Comparison of ENCODE assay signal across 22 mouse cellular contexts in genomic region chr17:31379086-31379485, GRCm38 (mm10). TPM values are rescaled to one million over a fixed set of nuclear protein-coding genes. Genes with fewer than 3 reads are reported as not detected.
DNase-seq lines count a peak whose midpoint lies in the region; ATAC-seq and TF ChIP-seq lines count a peak whose summit lies in the region.
"Had no signal": no experiment of that assay in that cellular context is flagged by ENCODE, and none has a peak within 500 bp of the region (broad histone marks: within the 10 kb centered on the region; RNA-seq: fewer than 3 reads in every experiment).

No protein-coding gene starts in this region.

- no peak overlapping the region for H3K4me3 ChIP-seq in intestine, postnatal 0 days (ENCODE audit: low read depth, low read length)
- H3K4me3 ChIP-seq in intestine, embryonic 15.5 days (replicated peaks): no peak overlapping the region
- no peak overlapping the region for H3K4me3 ChIP-seq in midbrain, postnatal 0 days (ENCODE audit: low read depth, low read length)
- H3K4me3 ChIP-seq in midbrain, embryonic 10.5 days: no peak overlapping the region
- H3K4me3 ChIP-seq in stomach, postnatal 0 days (ENCODE audit: low read depth, low read length): no peak overlapping the region
- H3K4me3 ChIP-seq: embryonic facial prominence, embryonic 12.5 days; forebrain, embryonic 12.5 days; hindbrain, embryonic 13.5 days; limb, embryonic 15.5 days; lung, embryonic 15.5 days; neural tube, embryonic 15.5 days had no signal

- no peak overlapping the region for H3K27ac ChIP-seq in intestine, postnatal 0 days (ENCODE audit: low read depth, low read length)
- no peak overlapping the region for H3K27ac ChIP-seq in intestine, embryonic 15.5 days
- 0 out of 2 replicates have a peak overlapping the region, but pooled peaks have one; percentile 55 for H3K27ac ChIP-seq in midbrain, postnatal 0 days (ENCODE audit: low read depth, low read length)
- no peak overlapping the region for H3K27ac ChIP-seq in midbrain, embryonic 10.5 days (replicated peaks)
- H3K27ac ChIP-seq in stomach, postnatal 0 days (replicated peaks): no peak overlapping the region
- H3K27ac ChIP-seq: embryonic facial prominence, embryonic 12.5 days; forebrain, embryonic 12.5 days; hindbrain, embryonic 13.5 days; limb, embryonic 15.5 days; liver, embryonic 14.5 days; lung, embryonic 15.5 days had no signal

- H3K36me3 ChIP-seq in intestine, postnatal 0 days (ENCODE audit: control insufficient read depth, insufficient read depth): no peaks in the 10 kb centered on the region
- no peaks in the 10 kb centered on the region for H3K36me3 ChIP-seq in intestine, embryonic 15.5 days
- no peaks in the 10 kb centered on the region for H3K36me3 ChIP-seq in midbrain, postnatal 0 days (ENCODE audit: insufficient read depth, low read length)
- no peaks in the 10 kb centered on the region for H3K36me3 ChIP-seq in midbrain, embryonic 10.5 days
- no peaks in the 10 kb centered on the region for H3K36me3 ChIP-seq in stomach, postnatal 0 days (ENCODE audit: control insufficient read depth, insufficient read depth, low read length)
- H3K36me3 ChIP-seq: embryonic facial prominence, embryonic 12.5 days; forebrain, embryonic 12.5 days; hindbrain, embryonic 13.5 days; limb, embryonic 15.5 days; lung, embryonic 15.5 days; neural tube, embryonic 15.5 days had no signal

- no peak for ATAC-seq in CD4-positive, CD25-positive, alpha-beta regulatory T cell, adult 4 months
- ATAC-seq in intestine, postnatal 0 days: no peak
- no peak for ATAC-seq in intestine, embryonic 15.5 days
- no peak for ATAC-seq in midbrain, postnatal 0 days (ENCODE audit: low FRiP score)
- ATAC-seq in stomach, postnatal 0 days (ENCODE audit: low FRiP score, low TSS enrichment): no peak
- ATAC-seq: inflammation-experienced regulatory T-cells, adult 6 months had no signal

- peak; percentile 60 for TF ChIP-seq CTCF in intestine, postnatal 0 days (IDR thresholded peaks at IDR 0.05; ENCODE audit: low read depth)
- peak; percentile 42 for TF ChIP-seq CTCF in midbrain, postnatal 0 days (IDR thresholded peaks at IDR 0.05)
- peak; percentile 51 for TF ChIP-seq CTCF in stomach, postnatal 0 days (IDR thresholded peaks at IDR 0.05; ENCODE audit: low read depth)

- no peaks in the 10 kb centered on the region for H3K4me1 ChIP-seq in intestine, postnatal 0 days (replicated peaks; ENCODE audit: control insufficient read depth, insufficient read depth, low read length)
- peaks cover 16% of the 10 kb centered on the region; the same call in 1 of the 2 replicates for H3K4me1 ChIP-seq in intestine, embryonic 15.5 days (replicated peaks)
- H3K4me1 ChIP-seq in midbrain, postnatal 0 days (ENCODE audit: insufficient read depth, low read length): no peaks in the 10 kb centered on the region
- H3K4me1 ChIP-seq in midbrain, embryonic 10.5 days: peaks cover 5% of the 10 kb centered on the region
- no peaks in the 10 kb centered on the region for H3K4me1 ChIP-seq in stomach, postnatal 0 days (replicated peaks; ENCODE audit: control insufficient read depth, insufficient read depth)
- H3K4me1 ChIP-seq: embryonic facial prominence, embryonic 12.5 days had no signal

- 73% methylated on average over 2 of the region's 2 CpGs for WGBS in intestine, postnatal 0 days
- 79% methylated on average over 2 of the region's 2 CpGs for WGBS in intestine, embryonic 15.5 days
- WGBS in midbrain, postnatal 0 days: 80% methylated on average over 2 of the region's 2 CpGs
- WGBS in midbrain, embryonic 10.5 days: 72% methylated on average over 2 of the region's 2 CpGs
- WGBS in stomach, postnatal 0 days: 52% methylated on average over 2 of the region's 2 CpGs

- H3K27me3 ChIP-seq in intestine, postnatal 0 days (replicated peaks; ENCODE audit: control insufficient read depth, insufficient read depth, low read length): no peaks in the 10 kb centered on the region
- no peaks in the 10 kb centered on the region for H3K27me3 ChIP-seq in intestine, embryonic 15.5 days (replicated peaks)
- no peaks in the 10 kb centered on the region for H3K27me3 ChIP-seq in midbrain, postnatal 0 days (ENCODE audit: insufficient read depth, low read length)
- peaks cover 6% of the 10 kb centered on the region for H3K27me3 ChIP-seq in midbrain, embryonic 10.5 days (ENCODE audit: low read depth, poor library complexity, severe bottlenecking)
- H3K27me3 ChIP-seq in stomach, postnatal 0 days (ENCODE audit: control insufficient read depth, insufficient read depth, low read length): no peaks in the 10 kb centered on the region
- H3K27me3 ChIP-seq: embryonic facial prominence, embryonic 12.5 days; limb, embryonic 15.5 days; lung, embryonic 15.5 days; neural tube, embryonic 15.5 days had no signal

- no peaks in the 10 kb centered on the region for H3K9me3 ChIP-seq in intestine, postnatal 0 days (ENCODE audit: control insufficient read depth)
- H3K9me3 ChIP-seq in intestine, embryonic 15.5 days: no peaks in the 10 kb centered on the region
- no peaks in the 10 kb centered on the region for H3K9me3 ChIP-seq in midbrain, postnatal 0 days (ENCODE audit: low read length)
- no peaks in the 10 kb centered on the region for H3K9me3 ChIP-seq in midbrain, embryonic 10.5 days (replicated peaks)
- no peaks in the 10 kb centered on the region for H3K9me3 ChIP-seq in stomach, postnatal 0 days (ENCODE audit: control insufficient read depth, low read length)
- H3K9me3 ChIP-seq: embryonic facial prominence, embryonic 12.5 days; forebrain, embryonic 12.5 days; hindbrain, embryonic 13.5 days; limb, embryonic 15.5 days; lung, embryonic 15.5 days; neural tube, embryonic 15.5 days had no signal

- no peak overlapping the region for H3K4me2 ChIP-seq in intestine, postnatal 0 days (replicated peaks; ENCODE audit: low read depth)
- no peak overlapping the region for H3K4me2 ChIP-seq in intestine, embryonic 15.5 days (replicated peaks)
- no peak overlapping the region for H3K4me2 ChIP-seq in midbrain, postnatal 0 days (ENCODE audit: low read depth, low read length, poor library complexity, severe bottlenecking)
- H3K4me2 ChIP-seq in stomach, postnatal 0 days (replicated peaks; ENCODE audit: low read depth): no peak overlapping the region
- H3K4me2 ChIP-seq: embryonic facial prominence, embryonic 12.5 days; forebrain, embryonic 12.5 days; heart, embryonic 11.5 days; hindbrain, embryonic 13.5 days; limb, embryonic 15.5 days; lung, embryonic 15.5 days; midbrain, embryonic 11.5 days had no signal

- TF ChIP-seq EP300 in stomach, postnatal 0 days (optimal IDR thresholded peaks at IDR 0.05): no peak

- no peak overlapping the region for H3K9ac ChIP-seq in intestine, postnatal 0 days (ENCODE audit: low read depth, low read length)
- H3K9ac ChIP-seq in intestine, embryonic 15.5 days: no peak overlapping the region
- no peak overlapping the region for H3K9ac ChIP-seq in midbrain, postnatal 0 days (replicated peaks; ENCODE audit: low read length, poor library complexity, severe bottlenecking)
- H3K9ac ChIP-seq in stomach, postnatal 0 days (ENCODE audit: low read length): no peak overlapping the region
- H3K9ac ChIP-seq: embryonic facial prominence, embryonic 12.5 days; forebrain, embryonic 12.5 days; hindbrain, embryonic 13.5 days; limb, embryonic 15.5 days; liver, embryonic 14.5 days; lung, embryonic 15.5 days had no signal

- peak; percentile 10 for DNase-seq in CD4-positive, CD25-positive, alpha-beta regulatory T cell, adult 2 months (ENCODE audit: low read depth, low spot score)
- peak; percentile 26 for DNase-seq in midbrain, postnatal 0 days (ENCODE audit: low spot score)
- no peak for DNase-seq in midbrain, embryonic 10.5 days (ENCODE audit: low spot score)
- DNase-seq in stomach, postnatal 0 days (ENCODE audit: low spot score): no peak
- no peak for DNase-seq in frontal cortex, adult 2 months (ENCODE audit: extremely low spot score in 1 of 2, low spot score in 1 of 2)
- DNase-seq: adrenal gland, postnatal 25 days; gastrocnemius, postnatal 10 days; kidney, adult 8-10 months; kidney, postnatal 25 days had no signal

RNA-seq across cellular contexts. Expression of gene Pde9a, which starts 6.9 kb away (rescaled TPM):
- polyA plus RNA-seq in CD4-positive, CD25-positive, alpha-beta regulatory T cell, adult 4 months (2017; shearing (Covaris generic)): not detected
- polyA plus RNA-seq in intestine, postnatal 0 days (2015; fragmentation: Nextera tagmentation; extraction: Ambion mirVana): 58.8 and 59.8 TPM in 2 replicates
- polyA plus RNA-seq in intestine, embryonic 15.5 days (2015; fragmentation: Nextera tagmentation; extraction: Ambion mirVana): 52.0 and 55.3 TPM in 2 replicates
- total RNA-seq in midbrain, postnatal 0 days (2014; rRNA removed): 27.3 and 40.2 TPM in 2 replicates
- 32.2 and 36.4 TPM in 2 replicates for polyA plus RNA-seq in midbrain, postnatal 0 days (2015; fragmentation: Nextera tagmentation; extraction: Ambion mirVana)
- polyA plus RNA-seq in midbrain, embryonic 10.5 days (2016; fragmentation: Nextera tagmentation; extraction: Ambion mirVana): 12.1 and 21.1 TPM in 2 replicates
- polyA plus RNA-seq in stomach, postnatal 0 days (2015; fragmentation: Nextera tagmentation; extraction: Ambion mirVana): 11.6 and 12.1 TPM in 2 replicates
- 28.6 and 29.6 TPM in 2 replicates for polyA plus RNA-seq in frontal cortex, adult 2 months (2012; rRNA removed)
- polyA plus RNA-seq: inflammation-experienced regulatory T-cells, adult 6 months had no signal

Comparison
In these comparisons a context has a peak if more than half of its experiments do, and no peak if none do; other contexts are left out.
1. DNase-seq: peak in CD4-positive, CD25-positive, alpha-beta regulatory T cell, adult 2 months (single experiment) and midbrain, postnatal 0 days (single experiment); none in midbrain, embryonic 10.5 days (single experiment), stomach, postnatal 0 days (single experiment) and frontal cortex, adult 2 months (0 of 2).
2. RNA of gene Pde9a, which starts 6.9 kb away (polyA plus RNA-seq): 58.8 to 59.8 TPM in intestine, postnatal 0 days, 52.0 to 55.3 TPM in intestine, embryonic 15.5 days, 32.2 to 36.4 TPM in midbrain, postnatal 0 days, 28.6 to 29.6 TPM in frontal cortex, adult 2 months, 12.1 to 21.1 TPM in midbrain, embryonic 10.5 days and 11.6 to 12.1 TPM in stomach, postnatal 0 days; not detected in CD4-positive, CD25-positive, alpha-beta regulatory T cell, adult 4 months; every median in the first group is over 10 times any median in the second.
3. Peak in every context shown above with its lines, with median percentiles within 50 percentile points of each other: CTCF ChIP-seq.